Mouse (Mus musculus) midbrain, postnatal 0 days (tissue): Measurements from ENCODE around the gene Suds3. TPM values are rescaled to one million over a fixed set of nuclear protein-coding genes. Genes with fewer than 3 reads are reported as not detected.

Source experiments
- ATAC-seq: fragments of 200-750 bp; cut with Nextera tagmentation; 2 replicates; pipeline ENCODE4 v1.8.0; 2017; ENCODE audit warnings: moderate number of reproducible peaks, mild to moderate bottlenecking, moderate TSS enrichment, moderate library complexity; ENCODE audit not compliant: low FRiP score
- DNase-seq: peaks from one replicate; pipeline ENCODE4 v3.0.0-alpha.2; 2015; ENCODE audit warnings: low spot score
- H3K27ac ChIP-seq: fragments of 300-500 bp; sonication (generic); 2 replicates; pipeline ENCODE4 v1.5.1; 2014; ENCODE audit warnings: low read depth, mild to moderate bottlenecking, low read length, mixed read lengths
- H3K27me3 ChIP-seq: fragments of 300-500 bp; sonication (generic); 2 replicates; pipeline ENCODE4 v1.6.1; 2014; ENCODE audit warnings: low read length, control low read depth, mixed read lengths; ENCODE audit not compliant: insufficient read depth
- H3K36me3 ChIP-seq: fragments of 300-500 bp; sonication (generic); 2 replicates; pipeline ENCODE4 v1.6.1; 2014; ENCODE audit warnings: low read length, control low read depth, mixed read lengths; ENCODE audit not compliant: insufficient read depth
- H3K4me1 ChIP-seq: fragments of 300-500 bp; sonication (generic); 2 replicates; pipeline ENCODE4 v1.6.1; 2014; ENCODE audit warnings: mild to moderate bottlenecking, control low read depth, antibody characterized with exemption, low read length, mixed read lengths; ENCODE audit not compliant: insufficient read depth
- H3K4me2 ChIP-seq: fragments of 300-500 bp; sonication (generic); 2 replicates; pipeline ENCODE4 v1.6.1; 2014; ENCODE audit warnings: low read depth, mild to moderate bottlenecking, low read length, mixed read lengths; ENCODE audit not compliant: poor library complexity, severe bottlenecking
- H3K4me3 ChIP-seq: fragments of 300-500 bp; sonication (generic); 2 replicates; pipeline ENCODE4 v1.5.1; 2014; ENCODE audit warnings: low read depth, mild to moderate bottlenecking, low read length, moderate library complexity
- H3K9ac ChIP-seq: fragments of 300-500 bp; sonication (generic); replicated peaks from 2 replicates; pipeline ENCODE4 v1.6.1; 2014; ENCODE audit warnings: mild to moderate bottlenecking, low read length, moderate library complexity, mixed read lengths; ENCODE audit not compliant: poor library complexity, severe bottlenecking
- H3K9me3 ChIP-seq: fragments of 300-500 bp; sonication (generic); 2 replicates; pipeline ENCODE4 v1.6.1; 2016; ENCODE audit warnings: low read length, control low read depth
- CTCF ChIP-seq: IDR thresholded peaks from 2 replicates; pipeline ENCODE4 v1.5.1; 2016; ENCODE audit warnings: antibody characterized with exemption, mild to moderate bottlenecking
- WGBS: fragments of 180-500 bp; shearing (Covaris S2); extraction: QIAGEN DNeasy Blood & Tissue Kit; methylation state at CpG from one replicate; pipeline ENCODE4 v1.1.7; 2014; 5-methylcytosine and 5-hydroxymethylcytosine counted together
- polyA plus RNA-seq: library from polyadenylated mRNA; unstranded; fragments of >200 nt; fragmentation: Nextera tagmentation; extraction: Ambion mirVana; gene quantifications from 2 replicates; pipeline ENCODE4 v1.2.1, GENCODE M21; 2015
- total RNA-seq: library from RNA; depleted of rRNA; stranded (reverse); fragments of >200 nt; gene quantifications from 2 replicates; pipeline ENCODE4 v1.2.3, GENCODE M21; 2014

Suds3 gene
- total and polyA plus RNA-seq, 2 experiments from 2014 or later, result 70.9 to 95.0 TPM

- no peak for TF ChIP-seq CTCF
- Histone ChIP-seq H3K36me3 (no peaks in the 10 kb centered on the region), H3K9ac (no peak overlapping the region), H3K4me3 (no peak overlapping the region), H3K27ac (no peak overlapping the region), H3K4me1 (peaks cover 9% of the 10 kb centered on the region; the same call in 1 of the 2 replicates), H3K27me3 (0 out of 2 replicates have a peak, but pooled peaks cover 3% of the 10 kb centered on the region), H3K4me2 (no peak overlapping the region), H3K9me3 (no peaks in the 10 kb centered on the region)
- DNase-seq (no peak), ATAC-seq (no peak)
- 94% methylated on average over 6 of the region's 6 CpGs for WGBS
These were observed 7.2 kb upstream of the Suds3 start for GRCm38 (mm10) chr5:117123102-117123501.

GRCm38 (mm10) chr5:117121657-117122056, 5.7 kb upstream of the Suds3 start:
- Histone ChIP-seq H3K9ac (no peak overlapping the region), H3K27ac (no peak overlapping the region), H3K4me3 (peak overlapping the region; percentile 73; the same call in 1 of the 2 replicates), H3K9me3 (no peaks in the 10 kb centered on the region), H3K27me3 (0 out of 2 replicates have a peak, but pooled peaks cover 3% of the 10 kb centered on the region), H3K4me2 (no peak overlapping the region), H3K4me1 (peaks cover 9% of the 10 kb centered on the region; the same call in 1 of the 2 replicates), H3K36me3 (no peaks in the 10 kb centered on the region)
- no peak for ATAC-seq
- no peak for DNase-seq
- TF ChIP-seq CTCF, result no peak
- WGBS, result 24% methylated on average over 2 of the region's 2 CpGs

- ATAC-seq, result no peak; the same call in 1 of the 2 replicates
These were observed 4.9 kb upstream of the Suds3 start for GRCm38 (mm10) chr5:117120489-117121466.

GRCm38 (mm10) chr5:117119777-117120488, 4.0 kb upstream of the Suds3 start, which contains the start of gene Taok3:
Gene Taok3, plus strand, starts transcription at chr5:117120129.
- no peak; the same call in none of the 2 replicates for TF ChIP-seq CTCF
- Histone ChIP-seq H3K9ac (peak within 1 kb of the TSS; percentile 58), H3K9me3 (no peaks in the 10 kb centered on the region), H3K4me2 (peak within 1 kb of the TSS; percentile 97), H3K36me3 (no peaks in the 10 kb centered on the region), H3K4me1 (peaks cover 9% of the 10 kb centered on the region; the same call in 1 of the 2 replicates), H3K27ac (no peak within 1 kb of the TSS), H3K27me3 (0 out of 2 replicates have a peak, but pooled peaks cover 3% of the 10 kb centered on the region), H3K4me3 (peak within 1 kb of the TSS; percentile 73)
- peak; percentile 90 for ATAC-seq
- DNase-seq, result peak; percentile 99
- WGBS, result under 1% methylated on average over 74 of the region's 74 CpGs

More at GRCm38 (mm10) chr5:117120489-117121466, 4.9 kb upstream of the Suds3 start:
- DNase-seq, result no peak
- Histone ChIP-seq H3K4me1 (peaks cover 9% of the 10 kb centered on the region; the same call in 1 of the 2 replicates), H3K36me3 (no peaks in the 10 kb centered on the region), H3K27me3 (0 out of 2 replicates have a peak, but pooled peaks cover 3% of the 10 kb centered on the region), H3K4me3 (peak overlapping the region; percentile 73), H3K4me2 (peak overlapping the region; percentile 97), H3K9me3 (no peaks in the 10 kb centered on the region), H3K9ac (peak overlapping the region; percentile 58), H3K27ac (no peak overlapping the region)
- TF ChIP-seq CTCF, result no peak
- under 1% methylated on average over 40 of the region's 40 CpGs for WGBS

- DNase-seq, result no peak
- Histone ChIP-seq H3K4me2 (no peak overlapping the region), H3K27ac (no peak overlapping the region), H3K9ac (no peak overlapping the region), H3K9me3 (no peaks in the 10 kb centered on the region), H3K4me1 (peaks cover 9% of the 10 kb centered on the region; the same call in 1 of the 2 replicates), H3K27me3 (0 out of 2 replicates have a peak, but pooled peaks cover 3% of the 10 kb centered on the region), H3K4me3 (no peak overlapping the region), H3K36me3 (no peaks in the 10 kb centered on the region)
- no peak for ATAC-seq
- WGBS, result 56% methylated on average over 8 of the region's 8 CpGs
- TF ChIP-seq CTCF, result no peak
These were observed 2.9 kb upstream of the Suds3 start for GRCm38 (mm10) chr5:117118850-117119249.
